Mouse (Mus musculus): ENCODE data around the gene Nrip1. TPM values are rescaled to one million over a fixed set of nuclear protein-coding genes. Genes with fewer than 3 reads are reported as not detected.

Nrip1 gene
- polyA plus RNA-seq, 2 experiments from 2014 or later: 31.6 to 41.4 TPM

DNA sequence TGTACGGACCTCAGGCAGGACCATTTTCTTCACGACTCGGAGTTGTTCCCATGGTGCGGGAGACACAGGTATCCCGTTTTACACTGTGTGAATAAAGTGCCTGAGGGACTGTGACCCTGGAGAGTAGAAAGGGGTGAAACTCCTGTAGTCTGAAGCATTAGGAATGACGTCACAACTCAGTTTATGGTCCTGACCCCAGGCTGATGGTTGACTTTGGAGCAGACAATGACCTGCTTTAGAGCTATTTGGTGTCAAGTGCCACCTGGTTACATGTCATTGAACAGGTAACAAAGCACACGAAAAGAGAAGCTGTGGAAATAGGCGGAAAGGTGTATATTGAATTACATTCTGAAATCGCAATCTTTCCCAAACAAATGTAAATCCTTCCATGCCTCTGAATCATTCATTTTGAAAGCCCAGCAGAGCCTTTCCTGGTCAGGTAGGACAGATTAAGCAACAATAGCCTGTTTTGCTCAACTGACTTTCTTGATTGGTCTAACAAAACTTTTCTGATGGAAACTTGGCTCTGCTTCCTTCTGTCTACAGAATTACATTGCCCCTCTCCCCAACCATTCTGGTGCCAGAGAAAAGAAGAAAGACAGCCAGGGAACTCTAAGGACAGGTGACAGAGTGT, 106.9 kb downstream of the Nrip1 start:
- no peak for ATAC-seq

DNA sequence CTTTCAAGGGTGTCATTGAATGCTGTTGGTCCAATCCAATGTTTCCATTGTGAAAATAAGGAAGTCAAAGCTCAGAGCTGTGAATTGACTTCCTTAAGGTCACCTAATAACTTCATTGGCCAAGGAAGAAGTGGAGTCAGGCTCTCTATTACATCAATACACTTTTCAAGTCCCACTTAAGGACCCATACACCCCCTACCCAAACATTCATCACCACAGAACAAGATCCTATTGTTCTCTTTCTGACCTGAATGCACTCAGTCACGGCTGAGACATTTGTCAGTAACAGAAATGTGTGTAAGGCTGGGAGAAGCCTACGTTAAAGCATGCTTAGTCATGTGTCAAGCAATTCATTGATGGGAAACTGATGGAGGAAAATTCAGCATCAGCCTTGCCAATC, 107.8 kb downstream of the Nrip1 start:
- ATAC-seq: no peak

GRCm38 (mm10) chr16:76265301-76265700, 108.3 kb downstream of the Nrip1 start:
- no peak for ATAC-seq

DNA sequence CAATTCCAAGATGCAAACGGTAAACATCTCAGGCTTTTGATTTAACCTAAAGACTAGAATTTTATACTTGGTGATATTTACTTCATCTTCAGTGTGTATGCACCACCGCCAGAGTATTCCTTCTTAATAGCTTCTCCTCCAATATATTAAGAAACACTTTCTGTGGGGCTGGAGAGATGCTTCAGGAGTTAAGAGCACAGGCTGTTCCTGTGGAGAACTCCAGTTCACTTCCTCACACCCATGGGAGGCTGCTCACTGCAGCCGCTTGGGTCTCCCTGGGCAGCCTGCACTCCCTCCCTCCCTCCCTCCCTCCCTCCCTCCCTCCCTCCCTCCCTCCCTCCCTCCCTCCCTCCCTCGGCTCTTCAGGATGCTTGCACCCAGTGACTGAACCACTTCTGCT, 110.2 kb downstream of the Nrip1 start:
- ATAC-seq: no peak

DNA sequence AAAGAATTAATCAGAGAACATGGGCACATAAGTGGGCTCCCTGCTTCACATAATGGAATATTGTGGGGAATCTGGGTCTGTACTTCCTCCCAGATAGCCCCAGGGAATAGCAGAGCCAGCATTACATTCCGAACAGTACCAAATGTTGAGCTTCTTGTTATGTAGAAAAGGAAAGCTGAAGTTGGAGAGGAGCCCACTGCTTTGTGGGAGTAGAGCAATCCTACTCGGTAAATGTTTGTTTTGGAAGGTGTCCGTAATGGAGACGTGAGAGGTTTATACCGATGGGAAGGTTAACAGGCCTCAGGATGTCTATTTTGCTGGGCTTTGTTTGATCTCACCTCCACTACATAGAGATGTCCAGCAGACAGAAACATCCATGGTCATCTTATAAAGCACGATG, 113.3 kb downstream of the Nrip1 start:
- ATAC-seq: no peak

GRCm38 (mm10) chr16:76251826-76252225, 121.8 kb downstream of the Nrip1 start:
- ATAC-seq: no peak

GRCm38 (mm10) chr16:76249345-76250091, 124.1 kb downstream of the Nrip1 start:
- ATAC-seq: peak; percentile 75

DNA sequence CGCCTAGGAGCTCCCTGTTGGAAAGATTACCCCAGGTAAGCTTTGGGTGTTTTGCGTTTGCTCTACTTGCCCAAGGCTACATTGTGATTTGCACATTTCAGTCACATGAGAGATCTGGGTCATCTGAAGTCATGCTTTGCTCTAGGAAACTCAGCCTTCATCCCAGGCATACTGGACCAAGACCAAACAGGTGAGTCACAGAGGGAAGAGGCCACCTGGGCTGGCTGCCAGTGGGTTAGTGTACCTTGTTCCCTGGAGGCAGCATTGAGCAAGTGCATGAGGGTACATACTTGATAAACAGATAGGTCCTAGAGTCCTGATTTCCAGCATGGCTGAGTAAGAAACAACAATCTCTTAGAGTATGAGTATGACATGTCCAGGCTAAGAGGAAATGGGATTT, 130.8 kb downstream of the Nrip1 start:
- no peak for ATAC-seq

DNA sequence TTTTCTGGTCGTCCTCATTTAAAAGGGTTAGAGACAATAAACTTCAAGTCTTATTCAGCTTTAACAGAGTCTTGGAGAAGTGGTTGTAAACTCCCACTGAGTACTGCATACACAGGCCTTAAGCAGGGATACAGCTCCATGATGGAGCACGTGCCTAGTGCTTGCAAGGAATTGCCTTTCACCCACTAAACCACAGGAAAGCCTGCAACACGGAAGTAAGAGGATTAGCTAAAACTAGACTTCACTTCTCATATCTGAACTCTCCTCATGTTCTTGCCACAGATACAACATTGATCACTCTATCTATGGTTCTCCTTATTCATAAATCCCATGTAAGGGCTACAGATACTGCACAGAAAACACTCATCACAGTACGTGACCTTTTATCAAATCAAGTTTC, 132.4 kb downstream of the Nrip1 start:
- ATAC-seq: no peak

DNA sequence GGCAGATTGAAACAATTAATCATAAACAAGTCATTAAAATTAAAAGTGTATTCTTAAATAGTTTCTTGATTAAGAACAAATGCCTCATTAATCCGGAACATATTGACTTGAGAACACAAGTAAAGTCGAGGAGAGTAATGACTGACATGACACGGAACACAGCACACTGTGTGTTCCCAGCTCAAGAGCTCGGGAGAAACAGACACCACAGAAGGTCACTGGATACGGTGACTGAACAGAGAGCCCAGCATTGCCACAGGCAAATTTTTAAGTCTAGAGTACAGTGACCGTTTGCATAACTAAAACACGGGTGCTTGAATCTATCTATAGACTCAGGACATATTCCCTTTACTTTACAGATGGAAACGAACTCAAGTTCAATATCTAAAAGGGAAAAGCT, 134.3 kb downstream of the Nrip1 start:
- ATAC-seq: no peak

DNA sequence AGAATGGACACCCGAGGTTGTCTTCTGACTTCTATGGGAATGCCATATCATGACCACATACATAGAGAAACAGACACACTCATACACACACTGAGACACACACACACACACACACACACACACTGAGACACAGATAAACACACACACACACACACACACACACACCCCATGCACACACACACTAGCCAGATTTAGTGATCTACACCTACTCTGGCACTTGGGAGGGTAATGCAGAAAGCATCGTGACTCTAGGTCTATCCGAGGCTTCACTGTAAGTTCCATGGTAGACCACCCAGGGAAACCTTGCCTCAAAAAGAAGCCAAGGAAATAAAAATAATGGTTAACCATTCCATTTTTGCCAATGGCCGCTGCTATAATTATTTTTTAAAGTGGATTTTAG, 134.8 kb downstream of the Nrip1 start:
- no peak for ATAC-seq

Measured in activated CD4-positive, CD25-positive, alpha-beta regulatory T cell, adult 4 months (primary cell).